Mouse (Mus musculus): ENCODE measurements around the gene Oxa1l.
A peak's percentile ranks its signal among the peaks of the same experiment; 100 is the strongest.

Oxa1l gene

GRCm38 (mm10) chr14:54370595-54370994 is 10.0 kb downstream of the Oxa1l start:
- no peak for DNase-seq (ENCODE audit: inconsistent ontology term)

GRCm38 (mm10) chr14:54371460-54371859 is 10.8 kb downstream of the Oxa1l start:
- DNase-seq (ENCODE audit: inconsistent ontology term) = no peak

DNA sequence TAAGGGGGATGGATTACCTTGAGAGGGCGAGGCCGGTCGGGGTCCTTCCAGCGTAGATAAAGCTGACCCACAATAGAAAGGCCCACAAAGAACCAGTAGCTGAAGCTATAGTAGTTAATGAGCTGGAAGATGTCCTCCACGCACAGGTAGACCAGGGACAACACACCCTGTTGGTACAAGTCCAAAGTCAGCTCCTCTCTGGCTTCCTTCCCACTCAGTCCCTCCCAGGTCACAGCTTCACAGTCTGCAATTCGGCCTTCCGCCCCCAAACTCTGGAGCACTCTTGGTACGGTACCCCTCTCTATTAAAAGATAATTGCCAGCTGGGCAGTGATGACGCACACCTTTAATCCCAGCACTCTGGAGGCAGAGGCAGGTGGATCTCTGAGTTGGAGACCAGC is 12.3 kb downstream of the Oxa1l start:
- no peak for DNase-seq (ENCODE audit: inconsistent ontology term)

DNA sequence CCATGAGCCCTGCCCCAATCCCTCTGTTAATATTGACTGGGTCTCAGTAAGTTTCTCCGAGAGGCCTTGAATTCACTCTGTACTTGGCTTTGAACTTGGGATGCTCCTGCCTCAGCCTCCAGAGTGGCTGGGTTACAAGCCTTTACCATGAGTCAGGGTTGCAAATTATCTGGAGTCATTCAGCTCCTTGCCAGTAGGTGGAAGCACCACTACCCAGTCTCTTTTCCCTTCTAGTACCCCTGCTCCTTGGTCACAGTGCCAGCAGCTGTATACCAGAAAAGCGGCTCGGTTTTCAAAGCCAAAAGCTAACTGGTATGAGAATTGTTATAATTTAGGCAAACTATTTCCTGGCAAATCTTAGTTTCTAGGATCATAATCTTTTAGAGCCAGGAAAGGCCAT is 15.3 kb downstream of the Oxa1l start:
- DNase-seq (ENCODE audit: inconsistent ontology term) = no peak

GRCm38 (mm10) chr14:54377166-54377565 is 16.5 kb downstream of the Oxa1l start:
- no peak for DNase-seq (ENCODE audit: inconsistent ontology term)

GRCm38 (mm10) chr14:54379571-54379970 is 18.9 kb downstream of the Oxa1l start:
- no peak for DNase-seq (ENCODE audit: inconsistent ontology term)

GRCm38 (mm10) chr14:54380616-54381015 is 20.0 kb downstream of the Oxa1l start:
- no peak for DNase-seq (ENCODE audit: inconsistent ontology term)

- DNase-seq (ENCODE audit: inconsistent ontology term) = no peak
These were observed 21.2 kb downstream of the Oxa1l start for GRCm38 (mm10) chr14:54381816-54382215.

DNA sequence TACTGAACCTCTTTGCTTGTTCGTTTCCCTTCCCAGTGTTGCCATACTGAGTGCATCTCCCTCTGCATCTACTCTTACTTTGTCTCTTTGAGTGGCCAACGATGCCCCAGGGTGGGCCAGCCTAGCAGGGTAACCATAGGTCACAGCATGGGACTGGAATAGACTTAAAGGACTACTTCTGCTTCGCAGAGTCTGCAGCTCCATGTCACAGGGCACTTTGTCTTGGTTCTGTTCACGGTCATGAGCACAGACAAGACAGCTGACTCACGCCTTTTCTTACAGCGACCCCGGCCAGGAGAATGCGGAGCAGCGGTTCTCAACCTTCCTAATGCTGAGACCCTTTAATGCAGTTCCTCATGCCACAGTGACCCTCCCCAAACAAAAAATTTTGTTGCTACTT is 22.0 kb downstream of the Oxa1l start:
- DNase-seq (ENCODE audit: inconsistent ontology term) = peak; percentile 46

DNA sequence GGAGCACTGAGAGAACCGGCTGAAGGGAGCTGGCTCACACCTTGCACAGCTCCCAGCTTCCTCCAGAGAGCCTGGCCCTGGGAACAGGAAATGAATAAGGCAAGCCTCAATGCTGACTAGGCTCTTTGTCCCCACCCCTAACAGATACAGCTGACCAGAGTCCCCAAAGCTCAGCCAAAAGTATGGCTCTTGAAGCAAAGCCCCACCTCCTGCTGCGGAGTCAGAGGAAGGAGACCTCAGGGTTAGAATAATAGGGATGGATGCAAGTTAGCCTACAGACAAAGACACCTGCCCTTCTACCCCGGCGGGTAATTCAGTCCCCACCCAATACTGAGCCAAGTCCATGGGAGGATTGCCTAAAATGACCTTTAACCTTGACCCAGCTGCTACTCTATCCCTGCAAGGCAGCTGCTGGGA is 22.7 kb downstream of the Oxa1l start:
- DNase-seq (ENCODE audit: inconsistent ontology term) = peak; percentile 38

- no peak for DNase-seq (ENCODE audit: inconsistent ontology term)
These were observed 23.8 kb downstream of the Oxa1l start for GRCm38 (mm10) chr14:54384396-54384795.

DNA sequence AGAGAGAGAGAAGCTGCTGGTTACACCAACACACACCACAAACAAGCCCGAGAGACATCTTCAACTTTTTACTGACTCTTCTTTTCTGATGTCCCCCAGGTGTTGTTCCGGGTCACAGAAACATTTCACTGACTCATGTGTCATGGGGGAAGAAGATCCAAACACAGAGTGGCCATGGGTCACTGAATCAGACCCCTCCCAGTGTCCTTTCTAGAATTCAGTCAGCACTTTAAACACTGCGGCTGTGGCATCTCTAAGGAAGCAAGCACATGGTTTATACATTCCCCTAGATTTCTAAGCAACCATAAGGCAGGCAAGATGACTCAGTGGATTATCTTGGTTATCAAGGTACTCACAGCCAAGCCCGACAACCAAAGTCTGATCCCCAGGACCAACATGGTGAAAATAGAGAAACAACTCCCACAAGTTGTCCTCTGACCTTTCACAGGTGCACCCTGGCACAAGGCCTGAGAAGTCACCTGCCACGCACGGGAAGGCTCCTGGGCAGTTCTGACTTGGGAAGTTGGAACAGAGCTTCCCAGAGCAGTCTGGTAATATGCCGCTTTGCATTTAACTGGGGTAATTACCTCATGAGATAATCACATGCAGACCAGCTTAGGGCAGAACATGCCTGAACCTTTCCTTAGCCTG is 25.5 kb downstream of the Oxa1l start:
- DNase-seq (ENCODE audit: inconsistent ontology term) = no peak

- DNase-seq (ENCODE audit: inconsistent ontology term) = no peak
These were observed 26.9 kb downstream of the Oxa1l start for GRCm38 (mm10) chr14:54387546-54387945.

DNA sequence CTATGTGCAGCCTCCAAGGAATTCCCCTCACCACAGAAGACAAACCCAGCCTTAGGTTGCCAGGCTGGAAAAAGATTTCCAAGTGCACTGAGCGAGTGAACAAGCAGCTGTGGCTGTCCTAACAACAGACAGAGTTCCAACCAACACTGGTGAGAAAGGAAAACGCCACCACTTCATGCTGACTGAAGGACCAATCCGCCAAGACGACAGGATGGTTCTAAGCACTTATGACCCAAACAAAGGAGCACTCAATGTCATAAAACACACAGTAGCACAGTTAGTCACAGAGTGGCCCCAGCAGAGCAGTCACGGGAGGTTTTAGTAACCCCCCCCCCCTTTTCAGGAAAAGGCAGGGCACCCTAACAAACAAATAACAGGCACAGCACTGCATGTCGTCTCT is 30.2 kb downstream of the Oxa1l start:
- DNase-seq (ENCODE audit: inconsistent ontology term) = no peak

DNA sequence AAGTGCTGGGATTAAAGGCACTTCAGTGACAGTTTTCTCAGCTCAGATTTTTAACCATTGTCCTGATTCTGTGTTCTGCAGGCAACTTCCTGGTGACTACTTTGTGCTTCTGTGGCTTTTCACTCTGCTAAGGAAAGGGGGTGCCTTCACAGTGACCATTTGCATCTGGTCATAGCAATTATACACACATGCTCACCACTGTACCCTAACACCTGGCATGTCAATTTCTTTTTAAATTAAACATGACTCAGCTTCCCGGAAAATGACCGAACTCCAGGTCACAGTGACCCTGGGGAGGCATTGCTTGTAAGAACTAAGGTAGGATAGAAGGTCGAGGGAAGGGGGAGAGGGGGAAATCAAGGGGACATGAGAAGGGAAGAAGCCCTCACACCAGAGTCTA is 33.2 kb downstream of the Oxa1l start:
- no peak for DNase-seq (ENCODE audit: inconsistent ontology term)

- DNase-seq (ENCODE audit: inconsistent ontology term) = no peak
These were observed 33.7 kb downstream of the Oxa1l start for GRCm38 (mm10) chr14:54394309-54394708.

DNA sequence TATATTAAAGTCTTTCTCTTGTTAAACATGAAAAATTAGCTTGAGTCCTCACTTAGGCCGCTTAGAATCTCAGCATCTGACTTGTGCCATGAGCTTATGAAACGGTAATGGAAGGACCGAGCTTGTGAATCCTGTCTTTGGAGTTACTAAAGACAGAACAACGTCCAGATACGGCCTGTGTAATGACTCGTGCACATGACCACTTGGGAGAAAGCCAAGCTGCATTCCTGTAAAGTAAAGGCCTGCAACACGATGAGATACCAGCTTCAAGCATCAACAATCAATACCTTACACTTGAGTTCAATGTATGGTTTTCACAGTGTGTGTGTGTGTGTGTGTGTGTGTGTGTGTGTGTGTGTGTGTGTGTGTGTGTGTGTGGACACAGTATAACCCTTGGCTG is 36.1 kb downstream of the Oxa1l start:
- no peak for DNase-seq (ENCODE audit: inconsistent ontology term)

- DNase-seq (ENCODE audit: inconsistent ontology term) = no peak
These were observed 37.4 kb downstream of the Oxa1l start for GRCm38 (mm10) chr14:54397872-54398527.

- no peak for DNase-seq (ENCODE audit: inconsistent ontology term)
These were observed 37.9 kb downstream of the Oxa1l start for GRCm38 (mm10) chr14:54398528-54398916.

DNA sequence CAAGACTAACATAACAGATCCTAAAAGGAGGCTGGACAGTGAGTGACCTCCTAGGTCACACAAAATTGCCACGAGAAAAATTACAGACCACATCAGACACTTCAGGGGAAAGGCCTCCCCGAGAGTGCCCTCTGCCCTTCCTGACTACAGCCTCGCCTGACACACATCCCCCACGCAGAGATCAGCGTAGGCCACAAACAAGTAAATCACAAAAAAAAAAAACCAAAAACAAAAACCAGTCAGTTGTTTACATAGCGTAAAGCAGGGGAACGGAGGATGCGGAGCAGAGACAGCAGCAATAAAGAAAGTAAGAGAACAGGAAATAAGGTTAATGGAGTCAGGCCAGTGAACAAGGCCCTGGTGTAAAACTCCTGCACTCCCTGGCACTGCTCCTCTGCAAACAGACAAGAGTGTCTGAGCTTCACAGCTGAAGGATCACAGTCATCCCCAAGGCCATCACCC is 38.3 kb downstream of the Oxa1l start:
- DNase-seq (ENCODE audit: inconsistent ontology term) = no peak

GRCm38 (mm10) chr14:54401723-54402122 is 41.1 kb downstream of the Oxa1l start:
- no peak for DNase-seq (ENCODE audit: inconsistent ontology term)

DNA sequence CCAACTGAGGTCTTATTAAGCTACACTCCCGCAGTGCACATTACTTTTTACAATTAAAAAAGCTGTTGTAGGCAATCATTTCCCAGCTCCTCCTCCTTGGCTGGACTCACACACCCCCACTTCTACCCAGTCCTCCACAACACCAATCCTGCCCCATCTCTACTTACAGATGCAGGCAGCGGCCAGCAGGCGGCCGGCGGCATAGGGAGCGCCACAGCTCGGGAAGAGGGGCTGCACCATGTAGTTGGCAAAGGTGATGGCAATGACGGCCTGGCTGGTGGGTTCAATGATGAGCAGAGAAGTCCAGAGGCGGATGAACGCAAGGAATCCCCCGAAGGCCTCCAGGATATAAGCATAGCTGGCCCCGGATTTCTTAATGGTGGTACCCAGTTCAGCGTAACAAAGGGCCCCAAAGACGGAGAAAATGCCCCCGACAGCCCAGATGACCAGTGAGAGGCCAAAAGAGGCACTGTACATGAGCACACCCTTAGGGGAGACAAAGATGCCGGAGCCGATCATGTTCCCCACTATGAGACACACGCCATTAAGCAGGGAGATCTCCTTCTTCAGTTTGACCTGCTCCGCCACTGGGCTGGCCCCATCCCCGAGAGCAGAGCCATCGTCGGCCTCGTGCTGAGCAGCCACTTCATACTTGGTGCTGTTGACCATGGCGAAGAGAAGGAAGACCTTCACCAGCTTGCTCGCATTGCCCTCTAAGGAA is 47.9 kb downstream of the Oxa1l start:
- DNase-seq (ENCODE audit: inconsistent ontology term) = no peak

GRCm38 (mm10) chr14:54409057-54409645 is 48.5 kb downstream of the Oxa1l start:
- DNase-seq (ENCODE audit: inconsistent ontology term) = no peak
